Mouse (Mus musculus) midbrain, embryonic 16.5 days (tissue): ENCODE data around the gene Gm10663. TPM values are rescaled to one million over a fixed set of nuclear protein-coding genes. Genes with fewer than 3 reads are reported as not detected.

ENCODE experiments used
- ATAC-seq: fragments of 200-750 bp; cut with Nextera tagmentation; 2 replicates; pipeline ENCODE4 v1.8.0; 2017; ENCODE audit warnings: moderate TSS enrichment
- H3K27ac ChIP-seq: fragments of 300-500 bp; sonication (generic); 2 replicates; pipeline ENCODE4 v1.5.1; 2014; ENCODE audit warnings: mild to moderate bottlenecking, low read length, mixed read lengths
- H3K27me3 ChIP-seq: fragments of 300-500 bp; sonication (generic); 2 replicates; pipeline ENCODE4 v1.6.1; 2014; ENCODE audit warnings: low read depth, low read length, mixed read lengths; ENCODE audit not compliant: control insufficient read depth, insufficient read depth
- H3K36me3 ChIP-seq: fragments of 300-500 bp; sonication (generic); 2 replicates; pipeline ENCODE4 v1.6.1; 2014; ENCODE audit warnings: mild to moderate bottlenecking, low read length, moderate library complexity, mixed read lengths; ENCODE audit not compliant: control insufficient read depth, insufficient read depth
- H3K4me1 ChIP-seq: fragments of 300-500 bp; sonication (generic); 2 replicates; pipeline ENCODE4 v1.6.1; 2014; ENCODE audit warnings: mild to moderate bottlenecking, low read length, mixed read lengths; ENCODE audit not compliant: control insufficient read depth, insufficient read depth
- H3K4me2 ChIP-seq: fragments of 300-500 bp; sonication (generic); 2 replicates; pipeline ENCODE4 v1.6.1; 2014; ENCODE audit warnings: mild to moderate bottlenecking, low read length, mixed read lengths
- H3K4me3 ChIP-seq: fragments of 300-500 bp; sonication (generic); 2 replicates; pipeline ENCODE4 v1.5.1; 2014; ENCODE audit warnings: low read depth, mild to moderate bottlenecking, low read length, moderate library complexity, mixed read lengths
- H3K9ac ChIP-seq: fragments of 300-500 bp; sonication (generic); 2 replicates; pipeline ENCODE4 v1.6.1; 2014; ENCODE audit warnings: low read depth, low read length, mixed read lengths
- H3K9me3 ChIP-seq: fragments of 300-500 bp; sonication (generic); replicated peaks from 2 replicates; pipeline ENCODE4 v1.6.1; 2014; ENCODE audit warnings: mild to moderate bottlenecking, low read length, mixed read lengths; ENCODE audit not compliant: control insufficient read depth, poor library complexity, severe bottlenecking
- WGBS: fragments of 180-500 bp; shearing (Covaris S2); extraction: QIAGEN DNeasy Blood & Tissue Kit; methylation state at CpG from one replicate; pipeline ENCODE4 v1.1.7; 2014; 5-methylcytosine and 5-hydroxymethylcytosine counted together
- polyA plus RNA-seq: library from polyadenylated mRNA; unstranded; fragments of >200 nt; fragmentation: Nextera tagmentation; extraction: Ambion mirVana; gene quantifications from 2 replicates; pipeline ENCODE4 v1.2.1, GENCODE M21; 2015

The Gm10663 gene
- polyA plus RNA-seq, 1 experiment from 2014 or later, result not detected

DNA sequence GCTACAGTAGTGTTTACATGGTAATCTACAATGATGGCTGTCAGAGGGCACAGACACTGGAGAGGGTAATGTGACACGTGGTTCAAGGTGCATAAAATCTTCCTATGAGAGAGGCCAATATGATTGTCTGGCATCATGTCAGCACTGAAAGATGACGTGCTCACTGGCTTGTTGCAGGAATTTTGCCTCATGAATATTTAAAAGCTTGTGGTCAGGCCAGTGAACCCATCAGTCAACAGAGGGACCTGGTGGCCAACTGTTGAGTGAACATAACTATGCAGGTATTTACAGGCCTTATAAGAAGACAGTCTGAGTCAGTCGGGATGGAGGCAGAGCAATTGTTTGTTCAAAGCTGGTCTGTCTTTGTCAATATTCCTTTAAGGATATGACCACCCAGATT, 24.9 kb downstream of the Gm10663 start:
- H3K9ac ChIP-seq, result no peak overlapping the region
- H3K4me1 ChIP-seq, result no peaks in the 10 kb centered on the region
- H3K4me3 ChIP-seq, result no peak overlapping the region
- no peaks in the 10 kb centered on the region for H3K36me3 ChIP-seq
- H3K27ac ChIP-seq, result no peak overlapping the region
- no peak for ATAC-seq
- no peaks in the 10 kb centered on the region for H3K27me3 ChIP-seq
- no peak overlapping the region for H3K4me2 ChIP-seq
- H3K9me3 ChIP-seq, result no peaks in the 10 kb centered on the region
- 57% methylated on average over 3 of the region's 3 CpGs for WGBS

DNA sequence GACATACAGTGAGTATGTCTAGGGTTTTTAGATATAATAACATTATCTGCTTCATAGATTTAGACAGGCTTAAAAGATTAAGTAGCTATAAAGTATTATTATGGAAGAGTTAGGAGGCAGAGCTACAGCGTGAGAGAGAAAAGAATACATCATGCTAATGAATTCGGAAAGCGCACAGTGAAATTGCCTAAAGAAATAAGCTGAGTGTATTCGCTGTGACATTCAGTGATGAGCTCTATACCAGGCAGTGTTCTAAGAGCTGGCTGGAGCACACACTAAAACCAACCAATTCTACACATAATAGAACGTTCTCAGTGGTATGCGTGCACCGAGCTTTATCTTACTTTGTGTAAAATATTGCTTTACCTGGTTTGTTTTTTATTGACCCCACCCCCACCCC, 28.8 kb downstream of the Gm10663 start:
- H3K4me2 ChIP-seq, result no peak overlapping the region
- WGBS, result 45% methylated on average over 7 of the region's 7 CpGs
- ATAC-seq, result peak; percentile 69

DNA sequence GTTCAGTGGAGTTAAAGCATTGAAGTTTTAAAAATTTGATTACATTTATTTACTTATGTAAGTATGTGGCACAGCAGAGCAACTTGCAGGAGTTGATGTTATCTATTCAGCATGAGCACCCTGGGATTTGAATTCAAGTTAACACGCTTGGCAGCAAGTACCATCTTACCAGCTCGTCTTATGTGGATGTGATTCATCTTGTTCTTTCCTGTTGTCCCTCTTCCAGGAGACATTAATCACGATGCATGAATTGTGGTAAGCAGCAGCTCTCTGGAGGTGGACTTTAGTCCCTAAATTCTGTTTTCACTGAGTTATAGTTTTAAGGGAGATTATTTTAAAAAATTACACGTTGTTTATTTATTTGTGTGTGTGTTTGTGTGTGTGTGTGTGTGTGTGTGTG, 29.2 kb downstream of the Gm10663 start:
- Histone ChIP-seq H3K27me3 (no peaks in the 10 kb centered on the region), H3K4me3 (no peak overlapping the region), H3K9me3 (no peaks in the 10 kb centered on the region), H3K9ac (no peak overlapping the region), H3K36me3 (no peaks in the 10 kb centered on the region), H3K4me1 (no peaks in the 10 kb centered on the region), H3K4me2 (no peak overlapping the region), H3K27ac (no peak overlapping the region)
- no peak for ATAC-seq
- 81% methylated on average over 4 of the region's 4 CpGs for WGBS

More for the DNA sequence above, 28.8 kb downstream of the Gm10663 start:
- Histone ChIP-seq H3K9ac (no peak overlapping the region), H3K36me3 (no peaks in the 10 kb centered on the region), H3K27ac (no peak overlapping the region), H3K9me3 (no peaks in the 10 kb centered on the region), H3K4me3 (no peak overlapping the region), H3K4me1 (no peaks in the 10 kb centered on the region), H3K27me3 (no peaks in the 10 kb centered on the region)

DNA sequence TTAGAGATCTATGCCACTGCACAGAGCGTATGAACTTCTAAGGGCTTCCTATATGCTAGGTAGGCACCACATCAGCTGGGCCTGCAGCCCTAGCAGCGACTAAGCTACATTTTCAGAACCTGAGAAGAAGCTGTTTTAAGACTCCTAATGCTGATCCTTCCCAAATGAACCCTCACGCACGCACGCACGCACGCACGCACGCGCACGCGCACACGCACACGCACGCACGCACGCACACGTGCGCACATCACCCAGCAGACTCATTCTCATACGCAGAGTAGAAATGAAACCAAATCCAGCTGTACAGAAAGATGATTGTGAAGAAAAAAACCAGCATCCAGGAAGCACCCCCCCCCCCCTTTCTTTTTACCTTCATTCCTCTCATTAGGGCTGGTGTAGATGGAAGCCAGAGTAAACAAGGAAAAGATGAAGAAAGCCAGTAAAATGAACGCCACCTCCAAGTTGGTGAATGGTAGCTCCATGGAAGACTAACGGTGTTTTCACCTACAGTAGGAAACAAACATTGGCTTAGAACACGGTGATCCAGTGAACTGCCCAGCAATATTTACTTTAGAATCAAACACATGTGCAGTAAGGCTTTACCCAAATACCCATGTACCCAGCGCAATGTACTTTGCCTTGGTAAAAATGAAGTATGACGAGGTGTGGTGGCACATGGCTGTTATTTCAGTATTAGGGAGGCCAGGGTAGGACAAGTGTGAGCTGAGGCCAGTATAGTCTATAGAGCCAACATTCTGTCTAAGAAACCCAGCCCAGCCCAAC, 33.3 kb downstream of the Gm10663 start:
- Histone ChIP-seq H3K27ac (no peak overlapping the region), H3K36me3 (no peaks in the 10 kb centered on the region), H3K27me3 (no peaks in the 10 kb centered on the region), H3K4me3 (no peak overlapping the region), H3K9ac (no peak overlapping the region), H3K4me2 (no peak overlapping the region), H3K4me1 (no peaks in the 10 kb centered on the region), H3K9me3 (no peaks in the 10 kb centered on the region)
- ATAC-seq, result no peak
- 96% methylated on average over 25 of the region's 25 CpGs for WGBS

DNA sequence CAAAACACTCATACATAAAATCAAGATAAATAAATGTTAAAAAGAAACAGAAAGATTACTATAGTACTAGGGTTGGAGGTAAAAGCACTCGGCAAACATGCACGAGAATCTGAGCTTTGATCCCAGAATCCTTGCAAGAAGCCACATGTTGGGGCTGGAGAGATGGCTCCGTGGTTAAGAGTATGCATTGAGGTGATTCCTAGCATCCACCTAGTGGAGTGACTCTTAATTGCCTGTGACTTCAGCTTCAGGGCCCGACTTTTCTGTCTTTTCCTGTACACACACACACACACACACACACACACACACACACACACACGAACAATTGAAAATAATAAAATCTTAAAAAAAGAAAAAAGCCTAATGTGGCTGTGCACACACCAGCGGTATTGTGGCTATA, 34.1 kb downstream of the Gm10663 start:
- Histone ChIP-seq H3K4me2 (no peak overlapping the region), H3K9me3 (no peaks in the 10 kb centered on the region), H3K27me3 (no peaks in the 10 kb centered on the region), H3K36me3 (no peaks in the 10 kb centered on the region), H3K4me1 (no peaks in the 10 kb centered on the region), H3K4me3 (no peak overlapping the region), H3K9ac (no peak overlapping the region), H3K27ac (no peak overlapping the region)
- 85% methylated on average over 6 of the region's 6 CpGs for WGBS
- ATAC-seq, result no peak

DNA sequence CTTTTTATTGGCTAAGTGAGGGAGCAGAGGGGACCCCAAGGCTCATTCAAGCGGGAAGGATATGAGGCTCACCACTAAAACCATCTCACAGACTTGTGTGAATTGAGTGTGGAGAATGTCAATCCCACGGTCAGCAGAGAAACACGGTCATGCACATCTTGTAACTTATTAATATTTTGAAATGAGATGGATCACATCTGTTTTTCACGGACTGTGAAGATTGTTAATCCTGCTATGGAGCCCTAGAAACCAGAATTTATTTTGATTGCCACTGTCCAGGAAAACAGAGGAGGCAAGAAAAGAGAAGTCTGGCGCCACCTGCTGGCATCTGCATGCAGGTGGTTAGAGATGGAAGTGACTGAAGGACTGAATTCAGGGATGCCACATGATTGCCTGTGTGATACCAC, 35.5 kb downstream of the Gm10663 start:
- Histone ChIP-seq H3K27me3 (no peaks in the 10 kb centered on the region), H3K27ac (no peak overlapping the region), H3K4me1 (no peaks in the 10 kb centered on the region), H3K9ac (no peak overlapping the region), H3K4me2 (no peak overlapping the region), H3K4me3 (no peak overlapping the region), H3K9me3 (no peaks in the 10 kb centered on the region), H3K36me3 (no peaks in the 10 kb centered on the region)
- WGBS, result 43% methylated on average over 5 of the region's 5 CpGs
- peak; percentile 92 for ATAC-seq

DNA sequence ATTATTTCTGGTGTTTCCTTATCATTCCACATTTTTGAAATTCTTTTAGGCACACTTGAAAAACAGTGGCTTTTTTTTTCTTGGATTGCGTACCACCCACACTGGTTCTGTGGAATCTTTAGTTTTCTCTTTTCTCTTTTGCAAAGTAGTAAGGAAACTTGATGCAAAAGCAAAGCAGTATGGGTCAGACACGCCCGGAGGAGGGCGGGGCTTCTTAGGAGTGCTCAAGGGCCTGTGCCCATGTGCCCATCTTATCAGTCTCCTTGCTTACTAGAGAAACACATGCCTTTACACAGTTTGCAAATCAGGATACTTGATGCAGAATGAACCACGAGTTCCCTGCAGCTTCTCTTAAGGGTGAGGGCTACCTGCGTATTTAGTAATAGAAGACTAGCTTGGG, 37.3 kb downstream of the Gm10663 start:
- Histone ChIP-seq H3K36me3 (no peaks in the 10 kb centered on the region), H3K9ac (no peak overlapping the region), H3K4me1 (no peaks in the 10 kb centered on the region), H3K27ac (no peak overlapping the region), H3K4me3 (no peak overlapping the region), H3K27me3 (no peaks in the 10 kb centered on the region), H3K9me3 (no peaks in the 10 kb centered on the region), H3K4me2 (no peak overlapping the region)
- 91% methylated on average over 6 of the region's 6 CpGs for WGBS
- ATAC-seq, result no peak

DNA sequence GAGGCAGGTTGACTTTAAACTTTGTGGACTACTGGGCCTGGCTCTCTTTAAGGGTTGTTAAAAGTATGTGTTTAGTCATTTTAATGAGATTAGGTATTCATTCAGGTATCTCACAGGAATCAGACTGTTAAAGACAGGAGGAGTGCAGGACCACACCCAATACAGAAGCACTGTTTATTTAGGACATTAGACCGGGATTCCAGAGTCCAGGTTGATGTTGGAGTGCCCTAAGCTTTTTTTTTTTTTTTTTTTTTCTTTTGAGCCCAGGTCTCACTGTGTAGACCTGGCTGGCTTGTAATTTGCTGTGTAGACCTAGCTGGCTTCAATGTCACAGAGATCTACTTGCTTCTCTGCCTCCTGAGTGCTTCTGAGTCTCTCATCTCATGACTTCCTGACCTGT, 51.2 kb downstream of the Gm10663 start:
- Histone ChIP-seq H3K9me3 (no peaks in the 10 kb centered on the region), H3K36me3 (no peaks in the 10 kb centered on the region), H3K4me2 (no peak overlapping the region), H3K9ac (no peak overlapping the region), H3K27ac (no peak overlapping the region), H3K4me3 (no peak overlapping the region), H3K27me3 (no peaks in the 10 kb centered on the region), H3K4me1 (no peaks in the 10 kb centered on the region)
- 95% methylated on average over 1 of the region's 1 CpGs for WGBS
- ATAC-seq, result no peak

DNA sequence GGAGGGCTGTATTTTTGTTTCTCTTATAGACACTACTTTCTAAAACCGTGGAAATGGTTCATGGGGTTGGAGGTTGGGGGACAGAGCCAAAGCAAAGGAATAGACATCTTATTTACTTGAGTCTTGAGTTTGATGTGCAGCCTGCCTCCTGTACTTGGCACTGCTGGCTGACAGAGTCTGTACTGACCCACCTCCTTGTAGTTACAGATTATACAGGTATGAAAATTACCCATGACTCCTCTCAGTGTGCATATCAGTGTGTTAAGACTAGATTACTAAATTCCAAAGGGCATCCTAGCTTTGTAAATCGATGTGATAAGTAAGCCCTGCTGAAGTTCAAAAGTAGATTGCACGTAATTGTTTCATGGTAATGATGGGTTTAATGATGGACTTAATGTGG, 51.6 kb downstream of the Gm10663 start:
- ATAC-seq, result no peak
- H3K4me2 ChIP-seq, result no peak overlapping the region
- WGBS, result 68% methylated on average over 3 of the region's 3 CpGs
- H3K36me3 ChIP-seq, result no peaks in the 10 kb centered on the region
- H3K27ac ChIP-seq, result no peak overlapping the region
- H3K9ac ChIP-seq, result no peak overlapping the region
- H3K4me1 ChIP-seq, result no peaks in the 10 kb centered on the region
- no peaks in the 10 kb centered on the region for H3K9me3 ChIP-seq
- no peaks in the 10 kb centered on the region for H3K27me3 ChIP-seq
- no peak overlapping the region for H3K4me3 ChIP-seq
